Mouse (Mus musculus) forebrain, embryonic 14.5 days (tissue): ENCODE measurements around the gene P2ry13. TPM values are rescaled to one million over a fixed set of nuclear protein-coding genes. Genes with fewer than 3 reads are reported as not detected.
A peak's percentile ranks its signal among the peaks of the same experiment; 100 is the strongest.

Source experiments
- ATAC-seq: fragments of 200-750 bp; cut with Nextera tagmentation; 2 replicates; pipeline ENCODE4 v1.8.0; 2017; ENCODE audit warnings: mild to moderate bottlenecking, moderate library complexity
- DNase-seq: peaks from one replicate; pipeline ENCODE4 v3.0.0-alpha.2; 2015; ENCODE audit warnings: low spot score
- H3K27ac ChIP-seq: fragments of 300-500 bp; sonication (generic); 2 replicates; pipeline ENCODE4 v1.5.1; 2014; ENCODE audit warnings: low read depth, mild to moderate bottlenecking, control low read depth, low read length, moderate library complexity
- H3K27me3 ChIP-seq: fragments of 300-500 bp; sonication (generic); replicated peaks from 2 replicates; pipeline ENCODE4 v1.6.1; 2014; ENCODE audit warnings: low read length, control low read depth, mixed read lengths; ENCODE audit not compliant: control insufficient read depth, insufficient read depth
- H3K36me3 ChIP-seq: fragments of 300-500 bp; sonication (generic); 2 replicates; pipeline ENCODE4 v1.6.1; 2014; ENCODE audit warnings: low read length, control low read depth; ENCODE audit not compliant: control insufficient read depth, insufficient read depth
- H3K4me1 ChIP-seq: fragments of 300-500 bp; sonication (generic); 2 replicates; pipeline ENCODE4 v1.6.1; 2014; ENCODE audit warnings: antibody characterized with exemption, low read length, control low read depth; ENCODE audit not compliant: control insufficient read depth, insufficient read depth
- H3K4me2 ChIP-seq: fragments of 300-500 bp; sonication (generic); 2 replicates; pipeline ENCODE4 v1.6.1; 2014; ENCODE audit warnings: mild to moderate bottlenecking, control low read depth, low read length
- H3K4me3 ChIP-seq: fragments of 300-500 bp; sonication (generic); 2 replicates; pipeline ENCODE4 v1.5.1; 2014; ENCODE audit warnings: low read depth, low read length, control low read depth
- H3K9ac ChIP-seq: fragments of 300-500 bp; sonication (generic); 2 replicates; pipeline ENCODE4 v1.6.1; 2014; ENCODE audit warnings: mild to moderate bottlenecking, low read length, control low read depth, moderate library complexity
- H3K9me3 ChIP-seq: fragments of 300-500 bp; sonication (generic); replicated peaks from 2 replicates; pipeline ENCODE4 v1.6.1; 2016; ENCODE audit warnings: low read length, control low read depth, mixed read lengths; ENCODE audit not compliant: control insufficient read depth
- WGBS: fragments of 180-500 bp; shearing (Covaris S2); extraction: QIAGEN DNeasy Blood & Tissue Kit; methylation state at CpG from one replicate; pipeline ENCODE4 v1.1.7; 2014; 5-methylcytosine and 5-hydroxymethylcytosine counted together
- polyA plus RNA-seq: library from polyadenylated mRNA; unstranded; fragments of >200 nt; fragmentation: Nextera tagmentation; extraction: Ambion mirVana; gene quantifications from 2 replicates; pipeline ENCODE4 v1.2.1, GENCODE M21; 2014

Gene P2ry13
- polyA plus RNA-seq, 1 experiment from 2014 or later, result 2.4 TPM

DNA sequence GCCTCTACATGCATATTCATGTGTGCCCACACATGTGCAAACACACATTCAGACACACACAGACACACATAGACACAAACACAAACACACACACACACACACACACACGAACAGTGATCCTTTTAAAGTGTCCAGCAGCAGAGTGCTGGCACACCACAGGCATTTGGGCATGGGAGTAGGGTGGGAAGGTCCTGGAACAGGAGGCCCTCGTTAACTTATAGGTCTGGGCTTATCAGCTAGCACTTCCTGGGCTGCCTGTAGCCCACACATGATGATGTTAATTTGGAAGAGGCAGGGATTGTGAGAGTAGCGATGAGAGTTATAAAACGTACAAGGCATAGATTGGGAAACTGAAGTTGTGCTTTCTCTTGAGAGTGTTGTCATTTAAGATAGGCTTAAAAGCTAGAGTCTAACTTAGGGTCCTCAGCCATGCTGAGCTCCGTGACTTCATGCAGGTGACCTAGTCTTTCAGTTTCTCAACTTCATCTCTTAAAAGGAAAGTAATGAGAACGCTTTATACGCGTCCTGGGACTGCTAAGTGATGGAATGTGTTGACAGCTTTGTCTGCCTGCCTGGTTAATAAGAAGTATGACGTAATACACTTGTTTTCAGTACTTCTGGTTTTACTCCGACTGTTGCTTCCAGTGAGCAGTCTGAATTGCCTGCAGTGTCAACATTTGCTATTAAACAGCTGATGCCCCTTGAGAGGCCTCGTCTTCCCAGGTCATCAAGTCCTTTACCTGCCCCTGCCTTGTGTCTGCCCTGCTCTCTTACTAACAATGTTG is 5.8 kb downstream of the P2ry13 start:
- H3K9me3 ChIP-seq, result no peaks in the 10 kb centered on the region
- ATAC-seq (peak; percentile 22; the same call in 1 of the 2 replicates), DNase-seq (peak; percentile 7)
- no peak overlapping the region for H3K9ac ChIP-seq
- H3K27ac ChIP-seq, result no peak overlapping the region
- H3K4me3 ChIP-seq, result no peak overlapping the region
- no peaks in the 10 kb centered on the region for H3K36me3 ChIP-seq
- H3K4me1 ChIP-seq, result no peaks in the 10 kb centered on the region
- WGBS, result 59% methylated on average over 11 of the region's 11 CpGs
- H3K27me3 ChIP-seq, result no peaks in the 10 kb centered on the region
- H3K4me2 ChIP-seq, result no peak overlapping the region

DNA sequence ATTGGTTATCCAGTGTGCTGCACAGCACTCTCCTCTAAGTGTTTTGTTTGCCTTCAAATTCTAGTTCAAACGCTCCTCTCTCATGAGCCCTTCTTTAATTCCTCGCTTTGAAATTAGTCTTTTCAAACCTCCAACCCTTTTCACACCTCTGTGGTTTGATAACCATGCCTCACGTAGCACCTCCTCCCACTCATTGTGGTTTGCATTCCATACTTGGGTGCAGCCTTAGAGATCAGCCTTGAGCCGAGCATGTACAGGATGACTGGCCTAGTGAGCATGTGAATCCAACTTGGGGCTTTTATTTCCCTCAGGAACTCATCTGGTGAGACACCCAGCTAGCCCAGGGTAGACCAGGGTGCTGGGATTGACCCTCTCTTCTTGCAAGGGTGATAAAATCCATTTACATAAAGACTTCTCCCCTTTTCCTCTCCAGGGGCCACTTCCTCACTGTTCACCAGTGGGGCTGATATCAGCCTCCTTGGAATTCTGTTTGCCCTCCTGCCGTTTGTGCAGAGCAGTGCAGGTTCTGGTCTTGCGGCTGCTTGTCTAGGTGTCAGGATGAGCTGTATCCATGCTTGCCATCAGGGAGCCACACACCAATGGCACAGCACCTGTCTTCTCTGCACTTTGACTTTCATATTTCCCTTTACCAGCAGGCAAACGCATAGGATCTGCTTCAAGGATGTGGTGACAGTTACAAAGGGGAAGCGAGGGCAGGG is 6.7 kb downstream of the P2ry13 start:
- WGBS, result 77% methylated on average over 8 of the region's 8 CpGs
- no peak overlapping the region for H3K4me3 ChIP-seq
- H3K27ac ChIP-seq, result no peak overlapping the region
- H3K9ac ChIP-seq, result no peak overlapping the region
- no peaks in the 10 kb centered on the region for H3K9me3 ChIP-seq
- no peaks in the 10 kb centered on the region for H3K4me1 ChIP-seq
- H3K4me2 ChIP-seq, result no peak overlapping the region
- DNase-seq (no peak), ATAC-seq (no peak)
- H3K27me3 ChIP-seq, result no peaks in the 10 kb centered on the region
- H3K36me3 ChIP-seq, result no peaks in the 10 kb centered on the region

DNA sequence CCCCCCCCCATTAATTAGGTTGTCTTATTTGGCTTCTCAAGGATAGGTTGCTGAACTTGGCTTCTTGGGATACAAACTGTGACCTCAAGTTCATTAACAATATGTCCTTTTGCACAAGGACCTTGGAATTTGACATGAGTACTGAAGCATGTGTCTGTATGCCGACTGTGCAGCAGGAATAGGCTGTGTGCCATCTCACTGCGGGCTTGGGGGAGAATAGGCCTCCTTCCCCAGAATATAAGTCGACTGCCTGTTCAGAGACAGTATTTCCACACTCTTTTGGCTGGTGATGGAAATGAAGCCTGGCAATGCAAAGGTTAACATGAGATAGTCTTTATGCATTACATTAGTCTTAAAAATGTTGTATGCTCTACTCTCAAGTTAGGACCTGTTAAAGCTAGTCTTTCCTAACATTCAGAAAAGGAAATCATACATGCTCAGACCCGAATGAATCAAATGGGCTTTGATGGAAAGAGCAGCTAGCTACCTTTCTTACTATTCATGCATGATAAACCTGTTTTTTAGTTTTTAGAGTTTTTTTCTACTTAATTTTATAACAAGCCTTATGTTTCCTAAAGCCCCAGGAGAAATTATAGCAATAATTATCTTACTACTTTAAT is 13.2 kb downstream of the P2ry13 start:
- Histone ChIP-seq H3K9ac (no peak overlapping the region), H3K27me3 (no peaks in the 10 kb centered on the region), H3K4me1 (no peaks in the 10 kb centered on the region), H3K9me3 (no peaks in the 10 kb centered on the region), H3K36me3 (no peaks in the 10 kb centered on the region), H3K27ac (no peak overlapping the region), H3K4me3 (no peak overlapping the region), H3K4me2 (no peak overlapping the region)
- DNase-seq (no peak), ATAC-seq (no peak)
- 75% methylated on average over 4 of the region's 4 CpGs for WGBS

DNA sequence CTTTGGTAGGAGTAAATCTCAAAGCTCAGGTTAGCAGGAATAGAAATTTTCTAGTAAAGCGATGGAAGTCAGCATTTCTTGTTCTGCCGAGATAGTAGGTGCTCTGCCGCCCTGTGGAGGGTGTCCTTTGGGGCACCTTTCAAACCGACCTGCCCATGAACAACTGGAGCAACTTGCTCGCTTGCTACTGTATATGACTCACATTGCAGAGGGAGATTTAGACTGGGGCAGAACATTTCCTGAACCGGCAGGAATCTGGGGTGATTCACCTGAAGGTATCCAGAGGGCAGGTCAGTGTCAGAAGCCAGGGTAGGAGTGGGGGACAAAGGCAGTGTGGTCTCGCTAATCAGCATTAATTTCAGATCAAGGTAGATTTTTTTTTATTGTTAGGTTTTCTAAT is 15.7 kb downstream of the P2ry13 start, which contains the start of gene Gpr87:
TSS of gene Gpr87 (minus strand) at position 167 of the 400 bp plus-strand sequence.
- no peak within 1 kb of the TSS for H3K4me2 ChIP-seq
- H3K4me1 ChIP-seq, result no peaks in the 10 kb centered on the region
- no peak for DNase-seq
- no peak within 1 kb of the TSS for H3K4me3 ChIP-seq
- H3K36me3 ChIP-seq, result no peaks in the 10 kb centered on the region
- no peak for ATAC-seq
- H3K27me3 ChIP-seq, result no peaks in the 10 kb centered on the region
- WGBS, result 93% methylated on average over 7 of the region's 7 CpGs
- no peak within 1 kb of the TSS for H3K27ac ChIP-seq
- no peaks in the 10 kb centered on the region for H3K9me3 ChIP-seq
- no peak within 1 kb of the TSS for H3K9ac ChIP-seq

DNA sequence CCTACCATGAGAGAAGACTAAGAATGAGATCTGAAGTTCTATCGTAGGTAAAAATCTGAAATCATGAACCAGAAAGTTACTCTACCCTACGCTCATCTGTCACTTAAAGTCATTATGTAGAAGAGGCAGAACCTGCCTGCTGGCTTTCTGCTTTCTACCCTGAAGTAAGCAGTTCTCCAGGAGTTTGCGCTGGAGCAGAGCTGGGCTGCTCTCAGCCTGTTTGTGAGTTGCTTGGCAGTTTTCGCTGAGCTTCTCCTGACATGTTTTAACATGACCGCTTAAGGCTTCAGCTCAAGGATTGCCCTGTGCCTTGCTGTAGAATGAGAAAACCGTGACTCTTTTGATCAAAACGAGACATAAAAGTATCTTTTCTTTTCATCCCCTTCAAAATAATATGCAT is 16.6 kb downstream of the P2ry13 start:
- Histone ChIP-seq H3K9me3 (no peaks in the 10 kb centered on the region), H3K4me1 (no peaks in the 10 kb centered on the region), H3K27me3 (no peaks in the 10 kb centered on the region), H3K4me2 (no peak overlapping the region), H3K9ac (no peak overlapping the region), H3K27ac (no peak overlapping the region), H3K36me3 (no peaks in the 10 kb centered on the region), H3K4me3 (no peak overlapping the region)
- no peak for ATAC-seq
- DNase-seq, result no peak
- WGBS, result 91% methylated on average over 7 of the region's 7 CpGs

DNA sequence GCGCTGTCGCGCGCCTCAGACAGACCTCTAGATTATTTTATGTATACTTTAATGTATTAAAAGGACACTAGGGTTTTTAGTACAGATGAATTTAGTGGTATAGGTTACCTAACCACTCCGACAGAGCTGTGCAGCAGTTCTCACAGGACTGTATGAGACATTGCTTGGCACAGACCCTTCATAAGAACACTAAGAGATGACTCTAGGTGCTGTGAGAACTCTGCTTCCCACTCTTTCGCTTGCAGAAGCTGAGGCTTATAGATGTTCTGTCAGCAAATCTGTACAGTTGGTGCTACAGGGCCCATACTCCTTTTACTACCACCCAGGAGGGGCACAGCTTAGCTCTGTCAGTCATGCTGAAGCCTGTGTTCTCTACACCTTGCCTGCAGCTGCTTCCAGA is 19.0 kb downstream of the P2ry13 start:
- Histone ChIP-seq H3K4me3 (no peak overlapping the region), H3K9me3 (no peaks in the 10 kb centered on the region), H3K4me1 (no peaks in the 10 kb centered on the region), H3K27me3 (no peaks in the 10 kb centered on the region), H3K4me2 (no peak overlapping the region), H3K27ac (no peak overlapping the region), H3K36me3 (no peaks in the 10 kb centered on the region), H3K9ac (no peak overlapping the region)
- WGBS, result 99% methylated on average over 6 of the region's 6 CpGs
- no peak for DNase-seq
- no peak for ATAC-seq

DNA sequence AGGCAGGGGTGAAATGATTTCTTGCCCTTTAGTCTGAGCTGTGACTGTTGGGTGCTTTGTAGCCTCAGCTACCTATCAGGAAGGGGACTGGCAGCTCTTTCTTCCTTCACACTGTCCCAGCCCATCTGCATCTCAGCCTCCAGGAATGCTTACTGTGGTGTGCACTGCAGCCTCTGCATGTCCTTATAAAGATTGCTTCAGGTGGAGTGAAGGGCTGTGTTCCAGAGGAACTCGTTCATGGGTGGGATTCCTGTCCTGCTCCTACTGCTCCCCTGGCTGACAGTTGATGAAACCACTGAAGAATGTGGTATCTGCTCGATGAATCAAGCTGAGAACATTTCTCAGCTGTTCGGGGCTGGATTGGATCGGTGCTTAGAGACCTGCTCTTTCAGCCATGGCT is 23.3 kb downstream of the P2ry13 start:
- ATAC-seq, result no peak
- Histone ChIP-seq H3K4me2 (no peak overlapping the region), H3K9me3 (no peaks in the 10 kb centered on the region), H3K27ac (no peak overlapping the region), H3K9ac (no peak overlapping the region), H3K27me3 (no peaks in the 10 kb centered on the region), H3K4me1 (no peaks in the 10 kb centered on the region), H3K36me3 (no peaks in the 10 kb centered on the region), H3K4me3 (no peak overlapping the region)
- 93% methylated on average over 4 of the region's 4 CpGs for WGBS
- DNase-seq, result no peak

DNA sequence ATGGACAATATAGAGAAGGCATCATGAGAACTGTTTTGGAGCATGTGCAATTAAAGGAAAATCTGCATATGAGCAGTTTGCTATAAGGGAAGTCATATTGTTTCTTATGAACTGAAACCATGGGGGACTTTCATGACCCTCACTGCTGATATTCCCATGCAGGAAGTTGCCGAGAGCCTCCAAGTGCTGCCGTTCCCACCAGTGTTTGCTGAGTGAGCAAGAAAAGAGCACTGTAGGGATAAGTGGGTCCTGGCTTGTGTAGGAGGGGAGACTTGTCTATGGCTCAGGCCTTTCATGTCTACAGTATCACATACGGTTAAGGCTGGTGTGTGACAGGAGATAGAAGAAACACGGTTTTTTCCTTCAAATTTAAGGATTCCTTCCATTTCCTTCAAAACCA is 25.0 kb downstream of the P2ry13 start:
- H3K9ac ChIP-seq, result no peak overlapping the region
- no peak overlapping the region for H3K4me2 ChIP-seq
- no peaks in the 10 kb centered on the region for H3K9me3 ChIP-seq
- no peak for ATAC-seq
- 94% methylated on average over 4 of the region's 4 CpGs for WGBS
- DNase-seq, result no peak
- no peak overlapping the region for H3K27ac ChIP-seq
- H3K4me3 ChIP-seq, result no peak overlapping the region
- no peaks in the 10 kb centered on the region for H3K27me3 ChIP-seq
- H3K36me3 ChIP-seq, result no peaks in the 10 kb centered on the region
- no peaks in the 10 kb centered on the region for H3K4me1 ChIP-seq

DNA sequence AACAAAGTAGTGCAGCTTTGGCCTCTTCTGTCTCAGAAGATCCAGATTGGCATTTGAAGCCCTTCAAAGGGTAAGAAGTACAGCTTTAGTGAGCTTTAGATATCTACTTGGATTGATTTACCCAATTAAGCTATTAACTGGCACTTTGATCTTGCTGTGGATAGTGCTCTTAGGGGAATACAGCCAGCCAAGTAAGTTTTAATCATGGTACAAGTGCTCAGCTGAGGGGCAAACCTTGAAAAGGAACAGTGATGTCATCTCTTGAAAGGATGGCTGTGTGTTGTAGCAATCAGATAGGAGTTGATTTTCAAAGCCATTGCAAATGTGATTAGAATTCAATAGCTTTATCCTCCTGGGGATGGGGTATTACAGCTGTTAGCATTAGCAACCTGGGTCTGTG is 28.6 kb downstream of the P2ry13 start:
- Histone ChIP-seq H3K4me1 (no peaks in the 10 kb centered on the region), H3K27me3 (no peaks in the 10 kb centered on the region), H3K9ac (no peak overlapping the region), H3K27ac (no peak overlapping the region), H3K4me3 (no peak overlapping the region), H3K4me2 (no peak overlapping the region), H3K36me3 (no peaks in the 10 kb centered on the region), H3K9me3 (no peaks in the 10 kb centered on the region)
- ATAC-seq (no peak), DNase-seq (peak; percentile 11)
